17 mouse cellular contexts compared by ENCODE assay signal in genomic region chr4:108731582-108731981, GRCm38 (mm10). TPM values are rescaled to one million over a fixed set of nuclear protein-coding genes. Genes with fewer than 3 reads are reported as not detected.
"Had no signal": no experiment of that assay in that cellular context is flagged by ENCODE, and none has a peak within 500 bp of the region (broad histone marks: within the 10 kb centered on the region; RNA-seq: fewer than 3 reads in every experiment).

No protein-coding gene starts in this region.

- H3K9me3 ChIP-seq: midbrain, embryonic 13.5 days had no signal

- H3K27ac ChIP-seq: kidney, postnatal 0 days; layer of hippocampus, adult 2 months; limb, embryonic 13.5 days; liver, embryonic 14.5 days; midbrain, embryonic 13.5 days; neural tube, embryonic 12.5 days had no signal

- H3K4me2 ChIP-seq: limb, embryonic 13.5 days; midbrain, embryonic 13.5 days; neural tube, embryonic 12.5 days had no signal

- H3K9ac ChIP-seq: limb, embryonic 13.5 days; liver, embryonic 14.5 days; midbrain, embryonic 13.5 days; neural tube, embryonic 12.5 days had no signal

- H3K27me3 ChIP-seq: limb, embryonic 13.5 days; midbrain, embryonic 13.5 days; neural tube, embryonic 12.5 days had no signal

- H3K4me3 ChIP-seq: layer of hippocampus, adult 2 months; limb, embryonic 13.5 days; midbrain, embryonic 13.5 days; myocyte; neural tube, embryonic 12.5 days had no signal

- H3K4me1 ChIP-seq: limb, embryonic 13.5 days; midbrain, embryonic 13.5 days; neural tube, embryonic 12.5 days had no signal

- ATAC-seq: midbrain, embryonic 13.5 days had no signal

- H3K36me3 ChIP-seq: midbrain, embryonic 13.5 days; neural tube, embryonic 12.5 days had no signal

- DNase-seq: kidney, adult 9 months; kidney, postnatal 4 days; left cerebral cortex, postnatal 4 days; lung, adult 18-20 months; right cerebral cortex, adult 18-20 months; right cerebral cortex, postnatal 25 days; thymus, postnatal 36 days had no signal

RNA-seq across cellular contexts. Expression of gene 3110021N24Rik, which starts 12.1 kb away (rescaled TPM):
- total RNA-seq: megakaryocyte-erythroid progenitor cell, adult 5-6 weeks; neutrophil, adult 5-6 weeks had no signal
- polyA plus RNA-seq: liver, adult 2 months had no signal

RNA-seq across cellular contexts. Expression of gene Zfyve9, which starts 49.0 kb away (rescaled TPM):
- total RNA-seq: megakaryocyte-erythroid progenitor cell, adult 5-6 weeks had no signal
